Mouse (Mus musculus) layer of hippocampus, adult 11-12 months (tissue): ENCODE measurements around the gene Fancb.

ENCODE experiments used
- DNase-seq: peaks from one replicate; pipeline ENCODE4 v3.0.0; 2022; ENCODE audit warnings: low spot score

The Fancb gene

DNA sequence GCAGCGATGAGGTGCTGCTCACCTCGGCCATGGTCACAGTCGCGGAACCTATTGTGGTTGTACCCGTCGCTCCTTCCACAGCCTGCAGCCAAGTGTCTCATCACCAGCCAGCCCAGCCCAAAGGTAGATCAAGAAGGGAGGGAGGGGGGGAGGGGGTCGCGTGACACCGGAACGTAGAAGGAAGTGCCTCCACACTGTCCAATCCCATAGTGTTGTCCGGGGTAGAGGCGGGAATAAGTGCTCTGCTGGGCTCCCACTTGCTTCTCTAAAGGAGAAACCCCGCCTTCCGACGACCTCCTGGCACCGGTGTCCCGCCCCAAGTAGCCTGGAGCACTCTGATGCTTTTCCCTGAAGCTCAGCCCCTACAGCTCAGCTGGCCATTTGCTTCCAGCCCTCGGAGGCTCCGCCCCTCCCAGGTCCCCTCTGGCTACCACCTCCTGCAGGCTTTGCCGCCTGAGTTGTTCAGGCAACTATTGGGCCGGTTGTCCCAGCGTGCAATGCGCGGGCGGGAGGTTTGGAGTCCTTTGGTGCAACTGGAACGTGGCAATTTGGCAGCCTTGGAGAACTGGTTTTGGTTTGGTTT is at the start of gene Fancb, which contains the start of gene Mospd2:
Gene Fancb (plus strand): TSS at position 400 of the 583 bp plus-strand sequence.
Gene Mospd2 (minus strand): TSS at position 183 of the 583 bp plus-strand sequence.
- peak; percentile 87 for DNase-seq

DNA sequence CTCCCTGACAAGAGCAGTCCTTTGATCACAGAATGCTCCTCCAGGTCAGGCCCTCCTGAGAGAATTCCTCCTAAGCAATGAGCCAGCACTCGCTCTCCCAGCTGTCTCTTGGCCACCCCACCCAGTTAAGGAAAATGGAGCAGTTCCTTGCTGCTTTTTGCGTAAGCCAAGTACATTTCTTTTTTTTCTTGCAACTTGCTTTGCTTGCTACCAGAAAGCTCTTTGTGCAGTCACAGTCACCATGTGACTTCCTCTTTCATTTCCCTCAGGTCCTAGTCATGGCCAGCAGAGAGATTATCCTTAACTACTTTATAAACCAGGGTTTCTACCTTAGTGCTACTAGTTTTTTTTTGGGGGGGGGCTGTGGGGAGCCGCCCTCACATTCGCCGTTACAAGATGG is 38.9 kb upstream of the Fancb start:
- no peak for DNase-seq

- DNase-seq: no peak
Measured at GRCm38 (mm10) chrX:164951858-164952576, 28.4 kb upstream of the Fancb start.

GRCm38 (mm10) chrX:164952601-164953375 is 27.6 kb upstream of the Fancb start:
- no peak for DNase-seq

GRCm38 (mm10) chrX:164965750-164966448 is 14.5 kb upstream of the Fancb start:
- no peak for DNase-seq

GRCm38 (mm10) chrX:164971206-164971605 is 9.2 kb upstream of the Fancb start:
- DNase-seq: no peak

DNA sequence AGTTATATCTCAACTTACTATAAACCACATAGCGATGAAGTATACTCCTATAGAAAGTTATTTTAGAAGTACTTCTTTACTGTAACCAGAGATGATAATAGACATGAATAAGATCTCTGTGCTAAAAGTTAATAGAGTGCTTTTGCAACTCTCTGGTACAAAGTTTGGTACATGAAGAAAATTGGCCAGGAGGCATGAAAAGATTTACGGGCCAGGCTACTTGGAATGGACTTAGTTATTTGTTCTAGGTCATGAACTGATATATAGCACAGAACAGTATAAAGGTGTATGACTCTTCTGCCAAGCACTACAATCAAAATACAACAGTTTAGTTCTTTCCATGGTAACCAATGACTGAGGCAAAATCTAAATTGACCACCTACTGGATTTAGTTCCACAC is 1.5 kb upstream of the Fancb start:
- no peak for DNase-seq

DNA sequence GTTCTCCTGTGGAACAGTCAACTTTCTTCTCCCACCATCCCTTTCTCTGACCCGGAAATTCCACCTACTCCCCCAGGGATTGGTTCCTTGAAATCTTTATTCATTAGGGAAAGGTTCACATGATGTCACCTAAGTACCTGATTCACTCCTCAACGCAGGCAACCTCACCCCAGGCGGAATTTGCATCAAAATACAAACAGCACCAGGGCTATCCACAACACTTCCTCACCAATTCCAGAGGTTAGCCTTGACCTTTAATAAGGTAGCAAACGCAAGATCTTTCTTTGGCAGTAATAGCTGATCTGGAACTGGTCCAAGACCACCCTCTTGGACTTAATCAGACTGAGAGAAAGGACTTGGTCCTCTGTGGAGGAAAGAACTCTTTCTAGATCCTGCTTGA is 22.7 kb downstream of the Fancb start:
- no peak for DNase-seq

GRCm38 (mm10) chrX:165004779-165005324 is 24.5 kb downstream of the Fancb start, which contains the start of gene Gm17604:
TSS of gene Gm17604 (minus strand) at chrX:165004829.
- DNase-seq: no peak
